Mouse (Mus musculus): ENCODE measurements around the gene Tbxa2r.

DNA sequence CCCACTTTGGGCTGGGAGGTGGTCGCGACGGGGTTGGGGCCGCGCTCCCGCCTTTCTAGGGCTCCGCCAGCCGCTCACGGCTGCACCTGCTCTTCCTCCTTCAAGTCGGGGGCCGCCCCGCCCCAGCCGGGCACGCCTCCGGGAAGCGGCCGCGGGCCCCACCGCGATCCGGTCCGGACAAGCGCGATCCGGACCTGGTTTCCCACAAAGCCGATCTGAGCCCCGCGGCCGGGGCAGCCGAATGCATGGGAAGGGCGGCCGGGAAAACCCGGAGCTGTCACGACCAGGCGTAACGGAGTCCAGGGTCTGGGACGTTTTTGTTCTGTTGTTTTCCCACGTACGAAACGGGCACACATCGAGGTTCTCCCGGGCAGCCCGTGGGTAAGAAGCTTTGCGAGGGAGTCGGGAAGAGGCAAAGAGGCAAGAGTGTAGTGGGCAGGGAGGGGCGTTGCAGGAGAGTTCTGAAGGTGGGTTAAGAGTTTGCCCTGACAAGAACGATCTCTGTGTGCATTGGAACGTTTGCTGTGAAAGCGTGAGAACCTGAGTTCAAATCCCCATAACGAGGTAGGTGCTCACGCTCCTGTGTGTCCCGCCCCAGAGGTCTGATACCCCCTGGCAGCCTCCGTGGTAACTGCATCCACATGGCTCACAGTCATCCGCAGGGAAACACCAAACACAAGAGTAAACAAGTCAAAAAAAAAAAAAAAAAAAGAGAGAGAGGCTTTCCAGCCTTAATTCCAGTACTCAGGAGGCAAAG lies 42.7 kb upstream of the Tbxa2r start:
- TF ChIP-seq CTCF (IDR thresholded peaks at IDR 0.05; ENCODE audit: extremely low read depth, insufficient read depth, low read length) = no peak
- TF ChIP-seq POLR2A (IDR thresholded peaks at IDR 0.05; ENCODE audit: extremely low read depth, insufficient read depth, low read length) = no peak

Data from cortical plate, adult 2 months (tissue).